Mouse (Mus musculus) left cerebral cortex, adult 18-20 months (tissue): Measurements from ENCODE around the gene Cend1. TPM values are rescaled to one million over a fixed set of nuclear protein-coding genes. Genes with fewer than 3 reads are reported as not detected.
A peak's percentile ranks its signal among the peaks of the same experiment; 100 is the strongest.

Experiments
- DNase-seq, 2 experiments: peaks; one replicate each; pipeline ENCODE4 v3.0.0; 2021 to 2022; ENCODE audit warnings: low spot score in 2 of 2, mixed read lengths in 1 of 2
- long read RNA-seq, 2 experiments: library from polyadenylated mRNA; stranded (forward); transcript quantifications; one replicate each; pipeline ENCODE4 v2.0.0; 2021
- total RNA-seq, 2 experiments: library from RNA; stranded (reverse); gene quantifications; 2 replicates each; pipeline ENCODE4 v1.2.3; 2021

Gene Cend1
- total RNA-seq: 100 to 1,000 TPM; 274 to 309 TPM
- long read RNA-seq, experiment 1, transcript Cend1-203 (2 exons, 1,697 nt): minor isoform, 18 of 120 reads
- long read RNA-seq, experiment 1, transcript Cend1-202 (2 exons, 1,733 nt): major isoform, 88 of 120 reads
- long read RNA-seq, experiment 1, partial matches to known transcripts: 14 of 120 reads
- long read RNA-seq, experiment 1, other reads (novel, unspliced or antisense): 0 of 120 reads
- long read RNA-seq, experiment 2, transcript Cend1-202 (2 exons, 1,733 nt): major isoform, 32 of 63 reads
- long read RNA-seq, experiment 2, transcript Cend1-203 (2 exons, 1,697 nt): minor isoform, 15 of 63 reads
- long read RNA-seq, experiment 2, partial matches to known transcripts: 15 of 63 reads
- long read RNA-seq, experiment 2, other reads (novel, unspliced or antisense): 1 of 63 reads

DNA sequence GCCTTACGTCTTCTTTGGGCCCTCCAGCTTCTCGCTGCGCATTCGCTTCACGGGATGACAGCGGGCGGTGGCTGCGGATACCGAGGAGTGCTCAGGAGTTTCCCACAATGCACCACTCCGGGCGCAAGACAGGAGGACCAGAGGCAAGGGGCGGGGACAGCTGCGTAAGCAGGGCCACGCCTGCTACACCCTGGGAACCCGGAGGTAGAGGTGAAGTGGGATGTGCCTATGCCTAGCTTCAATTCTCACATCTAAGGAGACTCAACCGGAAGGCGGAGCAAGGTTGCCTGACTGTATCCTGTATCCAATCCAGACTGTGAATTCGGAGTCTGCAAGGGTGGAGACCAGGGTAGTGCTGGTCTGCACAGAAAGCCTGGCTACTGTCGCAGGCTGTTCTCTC is at the start of gene Cend1:
Gene Cend1 (minus strand): TSS at position 182 of the 400 bp plus-strand sequence.
- DNase-seq: peak; percentile 92 to 94

- DNase-seq: no peak
Measured at GRCm38 (mm10) chr7:141478270-141478748, 49.0 kb upstream of the Cend1 start.

DNA sequence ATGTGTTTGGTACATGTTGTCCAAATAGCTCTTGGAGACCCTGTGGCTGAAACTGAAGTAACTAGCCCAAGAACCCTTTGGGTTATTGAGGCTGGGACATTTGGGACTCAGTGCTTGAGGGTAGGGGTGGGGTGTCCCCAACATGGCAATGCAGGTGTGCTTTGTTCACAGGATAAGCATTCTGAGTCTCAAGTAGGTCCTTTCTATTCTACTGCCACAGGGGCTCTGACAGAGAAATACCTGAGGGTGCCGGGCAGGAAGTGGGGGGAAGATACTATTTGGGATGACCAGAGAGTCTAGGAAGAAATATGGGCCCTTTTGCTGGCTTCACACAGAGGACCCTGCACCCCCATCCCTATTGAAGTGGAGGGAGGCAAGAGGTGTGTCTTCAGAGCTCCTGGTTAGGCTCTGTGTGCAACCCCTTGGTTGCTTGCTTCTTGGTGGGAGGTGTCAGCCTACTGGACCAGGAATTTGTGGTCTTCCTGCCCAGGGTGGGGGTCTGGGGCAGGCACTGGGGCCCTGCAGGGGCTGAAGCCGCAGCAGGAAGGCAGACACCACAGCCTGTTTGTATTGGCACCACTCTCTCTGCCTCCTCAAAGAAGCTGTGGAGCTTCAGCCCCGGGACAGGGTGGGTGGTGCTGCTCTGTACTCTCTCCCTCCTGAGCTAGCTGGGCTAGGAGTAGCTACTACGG is 48.4 kb upstream of the Cend1 start:
- DNase-seq: no peak

GRCm38 (mm10) chr7:141476981-141477370 is 47.7 kb upstream of the Cend1 start:
- DNase-seq: no peak

GRCm38 (mm10) chr7:141476226-141476980 is 47.1 kb upstream of the Cend1 start:
- peak; percentile 35 to 54 for DNase-seq

- DNase-seq: no peak
Measured at GRCm38 (mm10) chr7:141475805-141476158, 46.5 kb upstream of the Cend1 start.

- peak; percentile 79 to 81 for DNase-seq
Measured at GRCm38 (mm10) chr7:141475011-141475804, 45.9 kb upstream of the Cend1 start, which contains the start of the genes Polr2l and Tspan4. Gene Polr2l (minus strand): TSS chr7:141475132. Gene Tspan4 (plus strand): TSS chr7:141475240.

DNA sequence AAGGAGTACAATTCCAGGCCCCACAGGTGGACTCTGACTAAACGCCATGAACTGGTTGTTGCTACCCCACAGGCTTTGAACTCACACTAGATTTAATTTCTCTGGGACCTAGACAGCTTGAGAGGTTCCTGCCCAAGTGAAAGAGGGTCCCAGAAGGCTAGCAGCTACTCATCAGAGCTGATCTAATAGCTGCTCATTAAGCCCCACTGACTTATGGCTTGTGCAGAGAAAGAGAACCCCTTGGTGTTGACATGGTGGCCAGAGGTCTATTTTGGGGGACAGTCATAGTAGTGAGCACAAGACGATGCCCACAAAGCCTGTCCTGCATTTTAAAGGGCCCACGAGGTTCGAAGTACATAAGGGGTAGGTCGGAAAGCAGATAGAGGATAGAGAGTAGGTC is 44.9 kb upstream of the Cend1 start:
- DNase-seq: no peak

- DNase-seq: no peak
Measured at GRCm38 (mm10) chr7:141472763-141473162, 43.5 kb upstream of the Cend1 start.

DNA sequence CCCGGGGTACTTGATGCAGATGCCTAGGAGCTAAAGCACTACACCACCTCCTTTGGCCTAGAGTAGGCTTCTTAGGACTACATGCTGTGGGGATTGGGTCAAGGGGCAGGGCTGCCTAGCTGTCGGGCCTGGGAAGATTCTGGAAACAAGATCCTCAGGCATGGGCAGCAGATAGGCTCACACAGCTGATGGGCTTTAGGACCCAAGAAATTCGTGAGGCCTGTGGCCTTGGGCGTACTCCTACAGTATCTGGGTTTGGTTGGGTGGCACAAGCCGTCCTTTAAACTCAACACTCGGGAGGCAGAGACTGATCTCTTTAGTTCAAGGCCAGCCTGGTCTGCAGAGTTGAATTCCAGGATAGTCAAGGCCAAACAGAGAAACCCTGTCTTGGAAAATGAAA is 42.9 kb upstream of the Cend1 start:
- DNase-seq: no peak

DNA sequence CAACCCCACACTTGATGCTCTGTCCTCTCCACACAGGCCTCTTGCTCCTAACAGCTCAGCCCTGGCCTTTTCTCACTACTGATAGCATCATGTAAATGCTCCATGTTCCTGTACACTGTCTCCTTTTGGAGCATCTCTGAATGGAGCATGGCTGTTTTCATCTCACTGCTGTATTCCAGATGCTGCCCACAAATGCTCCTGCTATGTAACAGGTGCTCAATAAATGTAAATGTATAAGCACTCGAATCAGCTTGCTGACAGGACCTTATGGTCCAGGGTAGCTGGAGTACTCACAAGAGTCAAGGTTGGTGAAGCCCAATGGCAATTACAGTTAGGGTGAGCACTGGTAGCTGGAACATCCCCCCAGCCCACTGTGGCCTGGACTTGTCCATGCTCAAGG is 41.9 kb upstream of the Cend1 start:
- no peak for DNase-seq

DNA sequence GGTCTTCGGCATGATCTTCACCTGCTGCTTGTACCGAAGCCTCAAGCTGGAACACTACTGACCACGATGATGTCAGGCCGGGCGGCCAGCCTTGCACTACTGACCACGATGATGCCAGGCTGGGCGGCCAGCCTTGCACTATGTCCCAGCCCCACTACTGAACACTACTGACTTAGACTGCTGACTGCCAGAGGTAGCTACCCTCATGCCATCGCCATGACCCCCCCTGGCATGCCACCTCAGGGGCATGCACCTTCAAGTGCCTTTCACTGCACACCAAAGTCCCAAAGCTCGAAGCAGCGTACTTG is 41.3 kb upstream of the Cend1 start:
- DNase-seq: no peak

- no peak for DNase-seq
Measured at GRCm38 (mm10) chr7:141469901-141470636, 40.8 kb upstream of the Cend1 start.

DNA sequence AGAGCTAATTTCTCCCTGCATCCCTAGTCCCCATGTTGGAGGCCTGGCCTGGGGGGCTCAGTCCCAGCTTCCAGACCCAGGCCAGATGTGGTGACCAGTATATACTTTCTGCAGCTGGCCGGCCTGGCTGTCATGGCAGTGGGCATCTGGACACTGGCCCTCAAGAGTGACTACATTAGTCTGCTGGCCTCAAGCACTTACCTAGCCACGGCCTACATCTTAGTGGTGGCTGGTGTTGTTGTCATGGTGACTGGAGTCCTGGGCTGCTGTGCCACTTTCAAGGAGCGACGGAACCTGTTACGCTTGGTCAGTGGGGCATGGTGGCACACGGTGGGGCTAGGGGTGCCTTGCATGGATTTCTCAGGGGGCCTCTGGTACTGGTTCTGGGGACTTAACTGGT is 40.1 kb upstream of the Cend1 start:
- no peak for DNase-seq

GRCm38 (mm10) chr7:141468522-141469211 is 39.4 kb upstream of the Cend1 start:
- DNase-seq: peak in 1 of 2 experiments; percentile 50

GRCm38 (mm10) chr7:141468164-141468521 is 38.9 kb upstream of the Cend1 start:
- no peak for DNase-seq

GRCm38 (mm10) chr7:141467230-141468030 is 38.1 kb upstream of the Cend1 start, which contains the start of gene Cd151:
Gene Cd151 (plus strand): TSS chr7:141467392.
- DNase-seq: peak; percentile 59 to 64

GRCm38 (mm10) chr7:141466607-141467148 is 37.4 kb upstream of the Cend1 start:
- DNase-seq: no peak

- DNase-seq: no peak
Measured at GRCm38 (mm10) chr7:141466045-141466394, 36.7 kb upstream of the Cend1 start.
